Mouse (Mus musculus): ENCODE measurements around the gene Tmem59l.
A peak's percentile ranks its signal among the peaks of the same experiment; 100 is the strongest.

DNA sequence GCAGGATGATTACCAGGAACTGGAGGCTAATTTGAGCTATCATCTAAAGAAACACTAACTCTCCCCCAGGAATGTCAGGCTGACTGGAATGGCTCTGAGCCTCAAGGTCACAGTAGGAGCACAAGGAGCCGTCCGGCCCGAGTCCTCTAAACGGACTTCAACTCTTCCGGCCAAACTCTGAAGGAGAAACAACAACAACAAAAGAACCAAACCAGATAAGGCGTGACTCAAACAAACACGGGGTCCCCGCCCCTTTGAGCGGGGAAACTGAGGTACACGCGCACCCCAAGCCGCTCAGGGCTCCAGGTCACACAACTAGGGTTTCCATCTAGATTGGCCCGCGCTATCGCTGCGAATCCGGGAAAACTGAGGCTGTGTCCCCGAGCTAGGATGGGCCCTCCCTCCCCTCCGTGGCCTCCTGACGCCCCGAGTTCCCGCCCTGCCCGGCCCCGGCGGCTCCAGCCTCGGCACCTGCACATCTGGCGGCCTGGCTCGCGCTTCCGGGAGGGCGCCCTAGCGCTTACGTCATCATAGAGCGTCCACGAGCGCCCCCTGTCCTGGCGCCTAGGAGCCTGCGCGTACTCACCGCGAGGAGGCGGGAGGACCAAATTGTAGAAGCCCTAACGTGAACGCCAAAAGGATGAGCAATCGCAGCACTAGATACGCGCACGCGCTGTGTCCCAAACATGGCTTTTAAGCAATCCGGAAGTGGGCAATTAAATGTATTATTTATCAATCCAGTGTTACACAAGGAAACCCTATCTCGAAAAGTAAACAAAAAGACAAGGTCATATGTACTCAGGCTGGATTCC is 35.6 kb upstream of the Tmem59l start:
- peak; percentile 71 for TF ChIP-seq POLR2A (IDR thresholded peaks at IDR 0.05; ENCODE audit: insufficient read depth, low read depth, low read length)
- peak; percentile 84 for TF ChIP-seq CTCF (IDR thresholded peaks at IDR 0.05)

Data from heart, adult 2 months (tissue).